Mouse (Mus musculus) forebrain, embryonic 16.5 days (tissue): ENCODE measurements around the gene Il6st. TPM values are rescaled to one million over a fixed set of nuclear protein-coding genes. Genes with fewer than 3 reads are reported as not detected.

Experiments
- ATAC-seq: fragments of 200-750 bp; cut with Nextera tagmentation; 2 replicates; pipeline ENCODE4 v1.8.0; 2017; ENCODE audit warnings: mild to moderate bottlenecking, moderate library complexity
- H3K27ac ChIP-seq: fragments of 300-500 bp; sonication (generic); 2 replicates; pipeline ENCODE4 v1.5.1; 2014; ENCODE audit warnings: low read length, control low read depth
- H3K27me3 ChIP-seq: fragments of 300-500 bp; sonication (generic); replicated peaks from 2 replicates; pipeline ENCODE4 v1.6.1; 2014; ENCODE audit warnings: low read length; ENCODE audit not compliant: control insufficient read depth, insufficient read depth
- H3K36me3 ChIP-seq: fragments of 300-500 bp; sonication (generic); 2 replicates; pipeline ENCODE4 v1.6.1; 2014; ENCODE audit not compliant: control insufficient read depth, insufficient read depth
- H3K4me1 ChIP-seq: fragments of 300-500 bp; sonication (generic); replicated peaks from 2 replicates; pipeline ENCODE4 v1.6.1; 2014; ENCODE audit warnings: low read length; ENCODE audit not compliant: control insufficient read depth, insufficient read depth
- H3K4me2 ChIP-seq: fragments of 300-500 bp; sonication (generic); 2 replicates; pipeline ENCODE4 v1.6.1; 2014; ENCODE audit warnings: mild to moderate bottlenecking, low read length, control low read depth
- H3K4me3 ChIP-seq: fragments of 300-500 bp; sonication (generic); replicated peaks from 2 replicates; pipeline ENCODE4 v1.5.1; 2014; ENCODE audit warnings: mild to moderate bottlenecking, low read length, control low read depth
- H3K9ac ChIP-seq: fragments of 300-500 bp; sonication (generic); replicated peaks from 2 replicates; pipeline ENCODE4 v1.6.1; 2014; ENCODE audit warnings: low read depth, low read length, control low read depth
- H3K9me3 ChIP-seq: fragments of 300-500 bp; sonication (generic); 2 replicates; pipeline ENCODE4 v1.6.1; 2016; ENCODE audit warnings: low read length; ENCODE audit not compliant: control insufficient read depth
- WGBS: fragments of 180-500 bp; shearing (Covaris S2); extraction: QIAGEN DNeasy Blood & Tissue Kit; methylation state at CpG from one replicate; pipeline ENCODE4 v1.1.7; 2014; 5-methylcytosine and 5-hydroxymethylcytosine counted together
- polyA plus RNA-seq: library from polyadenylated mRNA; unstranded; fragments of >200 nt; fragmentation: Nextera tagmentation; extraction: Ambion mirVana; gene quantifications from 2 replicates; pipeline ENCODE4 v1.2.1, GENCODE M21; 2015

Gene Il6st
- polyA plus RNA-seq, 1 experiment from 2014 or later = 15.0 TPM

GRCm38 (mm10) chr13:112553304-112553703, 89.4 kb downstream of the Il6st start:
- no peak for ATAC-seq
- H3K4me2 ChIP-seq = no peak overlapping the region
- no peaks in the 10 kb centered on the region for H3K36me3 ChIP-seq
- no peak overlapping the region for H3K4me3 ChIP-seq
- no peak overlapping the region for H3K27ac ChIP-seq
- WGBS = 94% methylated on average over 5 of the region's 5 CpGs
- no peaks in the 10 kb centered on the region for H3K9me3 ChIP-seq
- H3K27me3 ChIP-seq = no peaks in the 10 kb centered on the region
- H3K4me1 ChIP-seq = no peaks in the 10 kb centered on the region
- H3K9ac ChIP-seq = no peak overlapping the region

GRCm38 (mm10) chr13:112556501-112556900, 92.6 kb downstream of the Il6st start:
- no peak overlapping the region for H3K27ac ChIP-seq
- no peak overlapping the region for H3K4me3 ChIP-seq
- no peaks in the 10 kb centered on the region for H3K9me3 ChIP-seq
- WGBS = 72% methylated on average over 2 of the region's 2 CpGs
- H3K27me3 ChIP-seq = no peaks in the 10 kb centered on the region
- no peak for ATAC-seq
- H3K36me3 ChIP-seq = no peaks in the 10 kb centered on the region
- H3K4me1 ChIP-seq = no peaks in the 10 kb centered on the region
- no peak overlapping the region for H3K4me2 ChIP-seq
- no peak overlapping the region for H3K9ac ChIP-seq

Other genes starting within 250 kb of the Il6st start
- gene Ankrd55, start 175.6 kb upstream of the Il6st start, polyA plus RNA-seq = 3.2 and 4.9 TPM in 2 replicates
- gene Il31ra, start 130.3 kb downstream of the Il6st start, polyA plus RNA-seq = 0.40 and 0.43 TPM in 2 replicates
- gene Ddx4, start 188.4 kb downstream of the Il6st start, polyA plus RNA-seq = 0.78 and 1.2 TPM in 2 replicates
- 24.9 and 28.7 TPM in 2 replicates for gene Slc38a9, start 196.7 kb downstream of the Il6st start, polyA plus RNA-seq